Mouse (Mus musculus): ENCODE data around the gene Tigar.

GRCm38 (mm10) chr6:127142154-127143123, 33.1 kb upstream of the Tigar start:
- TF ChIP-seq POLR2A (IDR thresholded peaks at IDR 0.05; ENCODE audit: low read depth, low read length), result no peak
- TF ChIP-seq CTCF (IDR thresholded peaks at IDR 0.05; ENCODE audit: borderline replicate concordance, insufficient read depth, low read length), result no peak
